Mouse (Mus musculus) liver, postnatal 0 days (tissue): ENCODE results near the gene Ccdc28b.

Source experiments
- CTCF ChIP-seq: sonication (generic); IDR thresholded peaks from 2 replicates; pipeline ENCODE4 v1.5.1; 2016; ENCODE audit warnings: antibody characterized with exemption, low read depth
- EP300 ChIP-seq: IDR thresholded peaks from 2 replicates; pipeline ENCODE4 v1.6.1; 2016; ENCODE audit warnings: antibody characterized with exemption, low read depth, mild to moderate bottlenecking

DNA sequence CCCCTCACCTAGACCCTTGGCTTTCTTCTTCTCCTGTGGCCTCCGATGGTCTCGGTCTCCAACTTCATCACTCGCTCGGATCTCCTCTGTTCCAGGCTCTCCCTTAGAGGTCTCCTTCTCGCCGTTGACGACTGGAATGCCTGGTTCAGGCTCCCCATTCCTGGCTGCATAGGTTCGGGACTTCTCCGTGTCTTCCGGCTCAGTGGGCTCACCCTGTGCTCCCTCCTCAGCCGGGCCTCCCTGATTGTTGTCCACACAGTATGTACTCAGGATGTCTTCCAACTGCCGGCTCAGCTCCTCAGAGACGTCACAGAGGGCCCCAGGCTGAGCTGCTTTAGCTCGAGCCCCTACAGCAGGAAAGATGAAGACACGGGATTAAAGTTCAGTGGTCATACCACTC is 15.5 kb upstream of the Ccdc28b start:
- TF ChIP-seq CTCF, result no peak
- TF ChIP-seq EP300, result no peak
